Mouse (Mus musculus): ENCODE data around the gene H2al1a.
"Not testable (repeated sequence)": the region's sequence is repeated elsewhere in the genome, so short reads cannot be mapped to it uniquely, and the experiment has no call there.

GRCm38 (mm10) chrX:11311634-11312033 lies 12.6 kb downstream of the H2al1a start, which contains the start of gene H2al1e:
- TF ChIP-seq POLR2A (IDR thresholded peaks at IDR 0.05; ENCODE audit: low read depth, low read length); CTCF (IDR thresholded peaks at IDR 0.05; ENCODE audit: extremely low read depth, insufficient read depth, insufficient read length, insufficient replicate concordance): not testable (repeated sequence)

Measured in spleen, adult 2 months (tissue).